Mouse (Mus musculus): Measurements from ENCODE around the gene Phgr1. TPM values are rescaled to one million over a fixed set of nuclear protein-coding genes. Genes with fewer than 3 reads are reported as not detected.

The Phgr1 gene
- total RNA-seq, 1 experiment from 2014 or later: not detected

DNA sequence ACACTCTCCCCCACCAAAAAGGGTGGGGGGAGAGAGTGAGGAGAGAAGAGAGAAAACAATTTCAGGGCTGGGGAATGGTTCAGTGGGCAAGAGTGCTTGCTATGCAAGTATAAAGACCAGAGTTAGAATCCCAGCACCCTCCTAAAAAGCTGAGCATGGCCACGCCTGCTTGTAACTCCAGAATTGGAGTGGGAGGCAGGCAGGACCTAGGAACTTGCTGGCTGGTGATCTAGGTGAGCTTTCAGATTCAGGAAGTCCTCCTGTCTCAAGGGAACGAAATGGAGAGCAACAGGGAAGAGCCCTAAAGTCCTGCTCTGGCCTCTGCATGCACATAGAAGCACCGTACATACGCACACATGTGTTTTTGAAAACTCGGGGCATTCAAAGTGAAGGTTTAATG is 50.2 kb downstream of the Phgr1 start:
- DNase-seq: no peak

- DNase-seq: no peak
These were observed 51.8 kb downstream of the Phgr1 start for GRCm38 (mm10) chr2:118824396-118824795.

Other genes with a start within 250 kb of the Phgr1 start
- 14.4 and 26.8 TPM in 2 replicates for gene Bmf, start 223.1 kb upstream of the Phgr1 start, total RNA-seq (2021)
- gene Bub1b, start 174.6 kb upstream of the Phgr1 start, total RNA-seq (2021): 19.5 and 21.4 TPM in 2 replicates
- 10.5 and 12.7 TPM in 2 replicates for gene Pak6, start 109.5 kb upstream of the Phgr1 start, total RNA-seq (2021)
- gene Ankrd63, start 68.8 kb upstream of the Phgr1 start, total RNA-seq (2021): 0.15 and 0.30 TPM in 2 replicates
- gene Plcb2, start 44.3 kb upstream of the Phgr1 start, total RNA-seq (2021): 1.1 and 8.7 TPM in 2 replicates
- gene Inafm2, start 27.0 kb upstream of the Phgr1 start, total RNA-seq (2021): 28.8 and 30.0 TPM in 2 replicates
- gene Ccdc9b, start 10.1 kb upstream of the Phgr1 start, total RNA-seq (2021): 4.2 and 4.8 TPM in 2 replicates
- 26.3 and 28.1 TPM in 2 replicates for gene Disp2, start 7.0 kb downstream of the Phgr1 start, total RNA-seq (2021)
- 17.8 and 17.9 TPM in 2 replicates for gene Knstrn, start 41.2 kb downstream of the Phgr1 start, total RNA-seq (2021)
- gene Ivd, start 89.2 kb downstream of the Phgr1 start, total RNA-seq (2021): 173 and 197 TPM in 2 replicates
- gene Bahd1, start 127.6 kb downstream of the Phgr1 start, total RNA-seq (2021): 32.3 and 33.7 TPM in 2 replicates
- 10.1 and 13.3 TPM in 2 replicates for gene Chst14, start 153.7 kb downstream of the Phgr1 start, total RNA-seq (2021)

Measured in adrenal gland, postnatal 14 days (tissue).